Mouse (Mus musculus) effector memory CD4-positive, alpha-beta T cell, adult 5 months (primary cell): ENCODE measurements around the gene Kcnj16. TPM values are rescaled to one million over a fixed set of nuclear protein-coding genes. Genes with fewer than 3 reads are reported as not detected.

Experiments
- polyA plus RNA-seq: library from polyadenylated mRNA; unstranded; fragments of 100-300 nt; shearing (Covaris generic); gene quantifications from one replicate; pipeline ENCODE4 v1.2.1, GENCODE M21; 2017

Gene Kcnj16
- not detected for polyA plus RNA-seq

GRCm38 (mm10) chr11:110967762-110968135 is at the start of gene Kcnj16:
TSS of gene Kcnj16 (plus strand) at chr11:110968033.

GRCm38 (mm10) chr11:111065635-111066298 is 97.9 kb downstream of the Kcnj16 start, which contains the start of gene Kcnj2:
TSS of gene Kcnj2 (plus strand) at chr11:111066164.

Other genes with a start within 250 kb of the Kcnj16 start
- not detected for gene Kcnj2, start 98.1 kb downstream of the Kcnj16 start, polyA plus RNA-seq